8 mouse cellular contexts compared by ENCODE assay signal in genomic region chr4:40279276-40279900, GRCm38 (mm10). TPM values are rescaled to one million over a fixed set of nuclear protein-coding genes. Genes with fewer than 3 reads are reported as not detected.
DNase-seq lines count a peak whose midpoint lies in the region; ATAC-seq and TF ChIP-seq lines count a peak whose summit lies in the region.

Ndufb6 (minus strand) TSS chr4:40279421.

- no peaks in the 10 kb centered on the region for H3K27me3 ChIP-seq in embryonic facial prominence, embryonic 14.5 days (replicated peaks; ENCODE audit: control insufficient read depth, insufficient read depth, low read length)
- no peaks in the 10 kb centered on the region for H3K27me3 ChIP-seq in limb, embryonic 14.5 days (ENCODE audit: control insufficient read depth, insufficient read depth, low read length)
- no peaks in the 10 kb centered on the region for H3K27me3 ChIP-seq in midbrain, postnatal 0 days (ENCODE audit: insufficient read depth, low read length)

- DNase-seq in 3T3-L1 (ENCODE audit: low read depth, low spot score) = peak; percentile 90
- DNase-seq in adrenal gland, postnatal 4 days (ENCODE audit: low spot score in 2 of 2) = peak; percentile 95 to 97
- peak; percentile 95 for DNase-seq in embryonic facial prominence, embryonic 14.5 days (ENCODE audit: low spot score)
- DNase-seq in heart, adult 8-10 months (ENCODE audit: low spot score) = peak; percentile 92
- DNase-seq in kidney, adult 9 months = peak; percentile 96
- peak; percentile 96 for DNase-seq in limb, embryonic 14.5 days (ENCODE audit: low spot score)
- DNase-seq in midbrain, postnatal 0 days (ENCODE audit: low spot score) = peak; percentile 97
- DNase-seq in spleen, postnatal 14 days (ENCODE audit: low spot score in 2 of 2) = peak; percentile 94 to 96

- peak; percentile 95 for ATAC-seq in embryonic facial prominence, embryonic 14.5 days (ENCODE audit: low read depth)
- ATAC-seq in limb, embryonic 14.5 days (ENCODE audit: low FRiP score, low read depth) = peak; percentile 96
- ATAC-seq in midbrain, postnatal 0 days (ENCODE audit: low FRiP score) = peak; percentile 97

- peak within 1 kb of the TSS; percentile 64 for H3K4me2 ChIP-seq in embryonic facial prominence, embryonic 14.5 days (ENCODE audit: low read depth, low read length)
- H3K4me2 ChIP-seq in limb, embryonic 14.5 days (replicated peaks; ENCODE audit: low read depth, low read length, severe bottlenecking) = peak within 1 kb of the TSS; percentile 83
- peak within 1 kb of the TSS; percentile 91 for H3K4me2 ChIP-seq in midbrain, postnatal 0 days (ENCODE audit: low read depth, low read length, poor library complexity, severe bottlenecking)

- H3K9me3 ChIP-seq in embryonic facial prominence, embryonic 14.5 days (ENCODE audit: control insufficient read depth, low read length) = no peaks in the 10 kb centered on the region
- no peaks in the 10 kb centered on the region for H3K9me3 ChIP-seq in limb, embryonic 14.5 days (ENCODE audit: control insufficient read depth, low read length)
- no peaks in the 10 kb centered on the region for H3K9me3 ChIP-seq in midbrain, postnatal 0 days (ENCODE audit: low read length)

- H3K9ac ChIP-seq in embryonic facial prominence, embryonic 14.5 days (ENCODE audit: low read depth, low read length) = peak within 1 kb of the TSS; percentile 87
- H3K9ac ChIP-seq in limb, embryonic 14.5 days (ENCODE audit: low read depth, low read length, severe bottlenecking) = peak within 1 kb of the TSS; percentile 90
- H3K9ac ChIP-seq in midbrain, postnatal 0 days (replicated peaks; ENCODE audit: low read length, poor library complexity, severe bottlenecking) = peak within 1 kb of the TSS; percentile 81

- H3K4me3 ChIP-seq in embryonic facial prominence, embryonic 14.5 days (ENCODE audit: low read depth, low read length) = peak within 1 kb of the TSS; percentile 83
- H3K4me3 ChIP-seq in limb, embryonic 14.5 days (replicated peaks; ENCODE audit: low read length) = peak within 1 kb of the TSS; percentile 98
- peak within 1 kb of the TSS; percentile 96 for H3K4me3 ChIP-seq in midbrain, postnatal 0 days (ENCODE audit: low read depth, low read length)

- H3K27ac ChIP-seq in embryonic facial prominence, embryonic 14.5 days (replicated peaks; ENCODE audit: low read depth, low read length) = peak within 1 kb of the TSS; percentile 84
- peak within 1 kb of the TSS; percentile 77 for H3K27ac ChIP-seq in limb, embryonic 14.5 days (replicated peaks; ENCODE audit: low read depth, low read length)
- peak within 1 kb of the TSS; percentile 67; the same call in 1 of the 2 replicates for H3K27ac ChIP-seq in midbrain, postnatal 0 days (ENCODE audit: low read depth, low read length)

- TF ChIP-seq POLR2A in limb, embryonic 14.5 days (IDR thresholded peaks at IDR 0.05; ENCODE audit: borderline replicate concordance, extremely low read depth, insufficient read depth, insufficient read length) = peak; percentile 83; the same call in 1 of the 2 replicates

- peaks cover 15% of the 10 kb centered on the region for H3K36me3 ChIP-seq in embryonic facial prominence, embryonic 14.5 days (ENCODE audit: control insufficient read depth, insufficient read depth, low read length)
- H3K36me3 ChIP-seq in limb, embryonic 14.5 days (ENCODE audit: control insufficient read depth, insufficient read depth, low read length) = peaks cover 10% of the 10 kb centered on the region
- peaks cover 10% of the 10 kb centered on the region; the same call in 1 of the 2 replicates for H3K36me3 ChIP-seq in midbrain, postnatal 0 days (ENCODE audit: insufficient read depth, low read length)

- TF ChIP-seq CTCF in midbrain, postnatal 0 days (IDR thresholded peaks at IDR 0.05) = no peak; the same call in 1 of the 2 replicates

- WGBS in embryonic facial prominence, embryonic 14.5 days = 1% methylated on average over 36 of the region's 36 CpGs
- WGBS in limb, embryonic 14.5 days = 0% methylated on average over 35 of the region's 36 CpGs
- WGBS in midbrain, postnatal 0 days = under 1% methylated on average over 36 of the region's 36 CpGs

- peaks cover 8% of the 10 kb centered on the region for H3K4me1 ChIP-seq in embryonic facial prominence, embryonic 14.5 days (ENCODE audit: control insufficient read depth, insufficient read depth, low read length)
- H3K4me1 ChIP-seq in limb, embryonic 14.5 days (ENCODE audit: control insufficient read depth, insufficient read depth, low read length) = peaks cover 9% of the 10 kb centered on the region
- H3K4me1 ChIP-seq in midbrain, postnatal 0 days (ENCODE audit: insufficient read depth, low read length) = 0 out of 2 replicates have a peak, but pooled peaks cover 5% of the 10 kb centered on the region

RNA-seq across cellular contexts. Expression of gene Ndufb6, which starts in this region (rescaled TPM):
- 100 to 1,000 TPM; 174 to 206 TPM for total RNA-seq in adrenal gland, postnatal 4 days (2021)
- 276 and 290 TPM in 2 replicates for polyA plus RNA-seq in embryonic facial prominence, embryonic 14.5 days (2014; fragmentation: Nextera tagmentation; extraction: Ambion mirVana)
- 100 to 1,000 TPM; 477 to 496 (median 482) TPM for total RNA-seq in heart, adult 8-10 months (2022)
- 117 and 134 TPM in 2 replicates for polyA plus RNA-seq in limb, embryonic 14.5 days (2012; rRNA removed)
- 270 and 287 TPM in 2 replicates for polyA plus RNA-seq in limb, embryonic 14.5 days (2014; fragmentation: Nextera tagmentation; extraction: Ambion mirVana)
- 129 and 174 TPM in 2 replicates for total RNA-seq in midbrain, postnatal 0 days (2014; rRNA removed)
- 399 and 439 TPM in 2 replicates for polyA plus RNA-seq in midbrain, postnatal 0 days (2015; fragmentation: Nextera tagmentation; extraction: Ambion mirVana)

Comparison
In these comparisons a context has a peak if more than half of its experiments do, and no peak if none do; other contexts are left out.
1. Peak in every context shown above with its lines: DNase-seq, ATAC-seq, H3K4me3 ChIP-seq and H3K27ac ChIP-seq.